Mouse (Mus musculus) induced T-regulatory cell, adult 2 months (primary cell): ENCODE data around the gene Tmem161a.

ENCODE experiments used
- DNase-seq: peaks from one replicate; pipeline ENCODE4 v3.0.0-alpha.2; 2012; ENCODE audit warnings: low read depth

The Tmem161a gene

DNA sequence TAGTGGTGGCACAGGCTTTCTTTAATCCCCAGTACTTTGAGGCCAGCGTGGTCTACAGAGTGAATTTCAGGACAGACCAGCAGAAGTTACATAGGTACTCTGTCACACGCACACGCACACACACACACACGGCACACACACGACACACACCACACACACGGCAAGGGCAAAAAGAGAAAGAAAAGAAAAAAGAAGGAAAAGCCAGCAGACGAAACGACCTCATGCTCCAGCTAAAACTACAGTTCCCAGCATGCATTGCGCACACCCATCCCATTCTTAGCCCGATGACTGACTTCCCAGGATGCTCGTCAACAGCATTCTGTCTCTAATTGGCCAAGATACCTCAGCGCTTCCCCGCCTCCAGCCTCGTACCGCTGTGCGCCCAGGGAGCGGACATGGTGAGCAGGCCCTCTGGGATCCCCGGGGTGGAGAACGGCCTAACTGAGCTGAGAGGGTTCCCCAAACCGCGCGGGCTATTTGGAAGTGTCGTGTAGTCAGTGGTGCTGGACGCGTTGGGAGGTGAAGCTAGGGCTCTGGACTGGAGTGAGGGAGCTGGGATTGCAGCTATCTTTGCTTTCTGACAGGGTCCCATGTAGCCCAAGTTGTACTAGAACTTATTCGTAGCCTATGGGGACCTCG lies at the start of gene Tmem161a:
Tmem161a (plus strand) TSS at position 314 of the 639 bp plus-strand sequence.
- peak; percentile 96 for DNase-seq

DNA sequence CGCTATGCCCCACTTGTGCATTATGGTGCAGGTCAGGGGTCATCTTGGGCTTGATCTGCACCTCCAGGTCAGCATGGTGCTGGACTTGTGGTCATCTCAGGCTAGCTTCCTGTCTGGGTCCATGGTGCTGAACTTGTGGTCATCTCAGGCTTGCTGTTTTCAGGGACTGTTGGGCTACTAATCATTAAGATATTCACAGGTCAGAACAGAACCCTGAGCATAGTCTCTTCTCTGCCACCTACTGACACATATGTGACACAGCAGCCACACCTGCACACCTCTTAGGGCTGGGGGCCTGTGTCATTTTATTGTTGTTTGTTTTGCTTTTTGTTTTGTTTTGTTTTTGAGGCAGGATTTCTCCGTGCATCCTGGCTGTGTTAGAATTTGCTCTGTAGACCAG lies 49.3 kb upstream of the Tmem161a start:
- DNase-seq, result peak; percentile 47

DNA sequence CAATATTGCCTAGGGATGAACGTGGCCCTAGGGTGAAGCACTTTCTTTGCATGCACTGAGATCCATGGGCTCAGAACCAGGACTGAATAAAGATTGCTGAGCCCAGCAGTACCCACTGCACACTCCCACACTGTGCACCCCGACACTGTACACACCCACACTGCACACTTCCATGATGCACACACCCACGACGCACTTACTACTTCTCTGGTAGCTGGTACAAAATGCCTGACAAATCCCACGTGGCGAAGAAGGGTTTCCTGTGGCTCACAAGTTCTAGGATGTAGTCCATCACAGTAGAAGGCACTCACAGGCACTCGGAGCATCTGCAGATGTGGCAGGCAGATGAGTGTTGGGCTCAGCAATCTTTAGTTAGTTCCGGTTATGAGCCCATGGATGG lies 47.2 kb upstream of the Tmem161a start:
- no peak for DNase-seq

DNA sequence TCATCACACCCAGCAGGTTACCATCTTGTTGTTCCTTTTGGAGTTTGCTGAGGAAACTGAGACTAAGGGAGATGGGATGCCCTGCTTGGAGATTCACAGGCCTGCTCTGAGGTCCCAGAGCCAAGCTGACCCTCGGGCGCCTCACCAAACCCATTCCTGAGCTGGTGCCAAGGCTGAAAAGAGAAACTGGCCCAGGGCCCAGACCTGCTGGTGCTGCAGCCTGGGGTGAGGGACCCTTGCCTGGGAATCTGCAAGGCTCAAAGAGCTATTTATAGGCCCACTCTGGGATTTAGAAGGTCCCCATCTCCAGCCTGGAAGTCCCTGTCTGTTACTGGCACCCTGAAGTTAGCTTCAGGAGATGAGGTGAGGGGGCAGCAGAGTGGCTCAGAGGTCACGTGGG lies 43.7 kb upstream of the Tmem161a start:
- DNase-seq, result no peak

DNA sequence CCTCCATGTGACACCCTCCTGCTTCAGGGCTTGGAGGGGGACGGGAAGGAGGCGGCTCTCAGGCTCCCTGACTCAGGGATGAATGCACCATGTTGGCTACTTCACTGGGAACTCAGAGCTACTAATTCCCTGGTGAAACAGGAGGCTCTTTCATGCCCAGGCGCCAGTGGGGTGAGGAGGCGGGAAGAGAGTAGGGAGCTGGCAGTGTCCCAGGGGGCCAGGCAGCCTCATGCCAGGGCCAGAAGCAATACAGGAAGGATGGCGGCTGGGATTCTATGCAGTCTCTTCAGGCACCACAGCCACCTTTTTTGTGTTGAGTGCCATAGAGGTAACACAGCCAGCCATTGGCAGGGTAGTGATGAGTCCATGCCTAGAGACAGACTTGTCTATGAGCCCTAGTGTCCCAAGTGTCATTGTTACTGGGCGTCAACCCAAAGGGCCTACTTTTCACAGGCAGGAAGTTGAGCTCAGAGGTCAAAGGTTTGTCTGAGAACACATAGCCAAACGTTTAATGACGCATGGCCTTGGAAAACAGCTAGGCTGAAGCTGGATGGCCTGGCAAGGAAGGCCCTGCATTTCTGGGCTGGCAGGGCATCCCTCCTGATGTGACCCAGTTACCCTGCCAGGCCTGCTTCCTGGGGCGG lies 42.7 kb upstream of the Tmem161a start:
- DNase-seq, result no peak

DNA sequence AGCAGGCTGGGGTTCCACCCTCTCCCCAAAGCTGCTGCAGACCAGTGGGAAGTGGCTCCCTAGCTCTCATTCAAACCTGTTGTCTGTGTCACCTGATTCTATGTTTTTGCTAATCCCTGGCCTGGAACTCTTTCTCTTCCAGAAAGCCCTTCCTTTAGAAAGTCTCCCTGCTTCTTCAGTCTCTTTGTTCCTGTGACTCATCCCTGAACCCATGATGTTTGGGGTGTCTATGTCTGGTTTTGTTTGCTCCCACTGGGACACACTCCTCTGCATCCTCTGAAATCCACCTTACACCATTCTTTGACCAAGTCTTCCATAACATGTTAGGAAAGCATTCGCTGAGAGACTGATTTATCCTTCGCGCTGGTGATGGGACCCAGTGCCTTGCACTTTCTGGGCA lies 42.1 kb upstream of the Tmem161a start:
- no peak for DNase-seq

DNA sequence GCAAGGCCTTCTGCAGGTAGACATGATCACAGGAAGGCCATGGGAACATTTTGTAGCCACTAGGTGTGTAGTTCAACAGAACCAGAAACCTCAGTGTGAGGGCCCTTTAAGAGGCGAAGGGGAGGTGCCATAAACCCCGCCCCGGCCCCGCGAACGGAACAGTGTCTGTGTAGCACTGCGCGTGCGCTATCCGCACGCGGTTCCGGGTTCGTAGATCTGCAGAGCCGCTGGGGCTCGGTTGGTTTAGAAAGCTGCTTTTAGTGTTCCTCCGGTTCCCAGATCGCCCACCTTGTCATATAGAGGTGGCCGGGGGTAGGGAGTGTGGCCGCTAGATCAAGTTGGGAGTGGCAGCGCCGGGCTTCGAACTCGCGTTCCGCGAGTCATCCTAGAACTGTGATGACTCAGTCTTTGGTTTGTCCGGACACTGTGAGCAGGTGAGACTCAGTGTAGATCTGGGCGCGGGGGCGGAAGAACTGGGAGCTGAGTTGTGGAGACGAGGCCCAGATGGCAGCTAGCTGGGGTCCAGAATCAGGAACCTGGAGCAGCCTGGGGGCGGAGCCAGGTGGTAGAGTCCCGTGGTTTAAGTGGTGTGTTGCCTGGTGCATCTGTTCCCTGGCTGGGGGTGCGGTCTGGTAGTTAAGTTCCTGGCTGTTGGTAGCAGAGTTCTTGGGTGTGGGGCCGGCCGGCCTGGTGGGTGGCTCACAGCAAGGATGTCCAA lies 40.8 kb upstream of the Tmem161a start, which contains the start of gene Nr2c2ap:
Nr2c2ap (plus strand) TSS at position 168 of the 718 bp plus-strand sequence.
- peak; percentile 96 for DNase-seq

DNA sequence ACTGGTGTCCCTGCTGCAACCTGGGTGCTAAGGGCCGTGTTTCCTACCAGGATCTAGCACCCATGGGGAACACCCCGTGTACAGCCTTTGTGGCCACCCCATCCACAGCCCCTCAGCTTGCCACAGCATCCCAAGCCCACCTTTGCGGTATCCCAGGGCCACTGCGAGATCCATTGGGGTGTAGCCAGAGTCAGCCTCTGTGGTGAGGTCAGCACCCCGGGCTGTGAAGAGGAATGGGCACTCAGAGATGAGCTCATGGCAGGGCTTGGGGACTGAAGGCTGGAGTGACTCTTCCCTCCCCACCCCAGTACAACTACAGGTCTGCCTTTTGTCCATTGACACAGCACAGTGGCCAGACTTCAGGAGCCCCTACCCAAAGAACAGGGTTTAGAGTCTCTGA lies 38.1 kb upstream of the Tmem161a start:
- no peak for DNase-seq

DNA sequence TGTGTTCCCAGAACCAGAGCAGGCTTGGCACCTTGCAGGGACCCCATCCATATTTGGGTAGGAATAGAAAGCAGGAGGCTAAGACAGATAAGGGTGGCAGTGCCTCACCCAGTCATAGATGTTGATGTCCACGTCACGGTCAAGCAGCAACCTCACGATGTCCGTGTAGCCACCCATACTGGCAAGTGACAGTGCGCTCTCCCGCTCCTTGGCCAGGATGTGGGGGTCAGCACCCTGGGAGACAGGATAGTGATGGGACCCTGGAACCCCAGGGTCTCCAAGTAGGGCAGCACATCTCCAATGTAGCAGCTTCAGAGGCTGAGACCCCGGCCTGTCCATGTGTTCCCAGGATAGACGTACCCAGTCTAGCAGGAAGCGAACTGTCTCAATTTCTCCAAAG lies 37.2 kb upstream of the Tmem161a start:
- no peak for DNase-seq

DNA sequence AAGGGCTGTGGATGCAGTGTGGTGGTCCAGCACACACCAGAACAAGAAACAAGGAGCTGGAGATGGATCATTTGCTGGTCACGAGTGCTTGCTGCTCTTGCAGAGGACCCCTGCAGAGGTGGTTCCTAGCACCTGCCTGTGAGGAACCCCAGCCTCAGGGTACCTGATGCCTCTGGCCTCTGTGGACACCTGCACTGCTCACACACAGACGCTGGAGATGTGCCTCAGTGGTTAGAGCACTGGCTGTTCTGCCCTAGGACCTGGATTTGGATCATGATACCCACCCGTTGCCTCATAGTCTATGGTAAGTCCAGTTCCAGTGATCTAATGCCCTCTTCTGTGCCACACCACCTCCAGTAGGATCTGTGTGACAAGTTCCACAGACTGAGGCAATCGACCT lies 35.6 kb upstream of the Tmem161a start:
- no peak for DNase-seq

DNA sequence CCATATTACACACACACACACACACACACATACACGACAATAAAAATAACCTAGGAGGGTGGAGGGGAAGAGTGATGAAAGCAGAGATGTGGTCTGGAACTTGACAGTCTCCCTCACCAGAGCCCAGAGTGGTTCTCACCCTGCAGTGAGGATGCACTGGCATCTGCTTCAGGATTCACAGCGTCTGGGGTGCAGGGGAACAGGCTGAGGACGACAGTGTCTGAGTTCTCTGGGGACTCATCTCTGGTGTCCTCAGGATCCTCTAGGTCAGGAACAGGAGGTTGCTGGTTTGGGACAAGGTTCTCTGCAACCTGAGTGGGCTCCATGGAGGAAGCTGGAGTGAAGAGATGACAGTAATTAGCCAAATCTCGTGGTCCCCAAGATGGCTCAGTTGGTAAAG lies 34.3 kb upstream of the Tmem161a start:
- DNase-seq, result no peak

DNA sequence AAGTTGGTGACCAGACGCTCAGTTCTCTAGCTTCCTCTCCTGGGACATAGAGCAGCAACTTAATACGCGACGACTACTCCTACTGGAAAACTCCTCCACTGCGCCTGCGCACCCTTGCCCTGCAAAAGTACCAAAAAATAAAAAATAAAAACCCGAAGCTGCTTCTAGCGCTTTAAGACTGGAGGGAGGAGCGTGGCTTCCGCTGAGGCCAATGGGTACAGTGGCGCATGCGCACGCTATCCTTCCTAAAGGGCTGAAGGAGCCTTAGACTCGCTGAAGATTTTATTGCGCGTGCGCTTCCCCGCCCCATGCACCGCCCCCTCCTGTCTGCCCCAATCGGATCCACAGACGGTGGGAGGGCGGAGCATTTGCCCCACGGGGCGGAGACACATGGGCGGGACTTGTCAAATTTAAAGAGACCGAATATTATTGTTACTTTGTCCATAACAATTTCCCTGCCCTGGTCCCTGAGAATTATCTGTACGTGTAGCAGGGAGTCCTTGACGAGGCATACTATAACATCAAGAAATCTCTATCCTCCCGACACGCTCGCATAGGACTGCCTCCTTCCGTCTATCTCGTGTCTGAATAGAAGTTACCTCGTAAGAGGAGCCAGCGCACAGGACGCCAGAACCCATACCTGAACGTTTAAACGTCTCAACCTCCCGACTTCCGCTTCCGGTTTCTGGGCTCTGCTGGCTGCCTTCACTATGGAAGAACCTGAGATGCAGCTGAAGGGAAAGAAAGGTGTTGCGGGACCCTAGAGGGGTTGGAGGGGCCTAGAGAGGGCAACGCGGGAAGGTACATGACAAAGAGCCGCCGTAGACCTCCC lies 32.9 kb upstream of the Tmem161a start, which contains the start of the genes Rfxank, Borcs8 and Mef2b:
Rfxank (minus strand) TSS at position 129 of the 832 bp plus-strand sequence.
Borcs8 (plus strand) TSS at position 474 of the 832 bp plus-strand sequence.
Mef2b (plus strand) TSS at position 686 of the 832 bp plus-strand sequence.
- DNase-seq, result peak; percentile 100

DNA sequence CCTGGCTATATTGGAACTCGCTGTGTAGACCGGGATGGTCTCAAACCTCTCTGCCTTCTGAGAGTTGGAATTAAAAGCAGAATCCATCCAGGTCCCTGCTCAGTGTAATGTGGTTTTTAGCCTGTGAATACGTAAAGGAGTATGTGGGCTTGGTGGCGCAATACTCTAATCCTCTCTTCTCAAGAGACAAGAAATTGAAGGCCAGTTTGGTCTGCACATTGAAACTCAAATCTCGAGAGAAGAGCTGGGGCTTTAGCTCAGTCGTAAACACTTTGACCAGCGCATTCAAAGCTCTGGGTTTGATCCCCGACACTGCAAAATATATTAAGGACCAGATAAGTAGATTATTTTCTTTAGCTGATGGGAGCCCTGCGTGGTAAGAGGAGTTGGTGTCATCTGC lies 32.2 kb upstream of the Tmem161a start:
- no peak for DNase-seq

DNA sequence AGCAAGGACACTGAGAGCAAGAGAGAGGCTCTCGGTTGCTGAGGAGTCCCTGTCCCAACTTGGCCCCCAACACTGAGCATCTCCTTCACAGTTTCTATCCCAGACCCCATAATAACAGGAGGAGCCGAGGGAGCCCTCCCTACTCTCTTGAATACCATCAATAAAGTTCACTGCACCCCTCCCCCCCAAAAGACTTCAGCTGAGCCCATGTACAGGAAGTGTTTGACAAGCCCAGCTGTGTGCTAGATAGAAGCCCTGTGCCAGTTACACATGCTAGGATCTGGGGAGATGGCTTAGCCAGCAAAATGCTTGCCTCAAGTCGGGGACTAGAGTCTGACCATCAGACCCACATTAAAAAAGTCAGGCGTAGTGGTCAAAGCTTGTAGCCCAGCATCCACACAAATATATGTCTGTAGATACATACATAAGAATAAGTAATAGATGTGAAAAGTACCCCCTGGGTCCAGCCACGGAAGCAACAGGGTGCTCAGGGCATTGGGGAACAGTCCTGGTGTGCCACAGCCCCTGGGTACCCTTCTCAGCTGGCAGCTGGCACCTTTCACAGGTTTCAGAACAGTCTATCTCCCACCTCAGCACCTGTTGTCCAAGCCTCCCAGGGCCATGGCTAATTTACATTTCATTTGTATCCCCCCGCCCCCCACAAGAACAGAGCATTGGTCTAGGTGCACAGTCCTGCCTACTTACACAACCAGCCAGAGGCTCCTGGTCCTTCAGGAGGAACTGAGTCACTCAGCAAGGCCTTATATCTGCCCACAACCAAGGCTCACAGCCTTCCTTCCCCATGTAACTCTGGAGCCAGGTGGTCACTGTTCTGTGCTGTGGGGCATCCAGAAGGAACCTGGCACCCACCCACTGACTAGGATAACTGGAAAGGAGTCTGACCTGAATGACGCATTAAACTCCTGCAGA lies 24.2 kb upstream of the Tmem161a start:
- DNase-seq, result no peak

DNA sequence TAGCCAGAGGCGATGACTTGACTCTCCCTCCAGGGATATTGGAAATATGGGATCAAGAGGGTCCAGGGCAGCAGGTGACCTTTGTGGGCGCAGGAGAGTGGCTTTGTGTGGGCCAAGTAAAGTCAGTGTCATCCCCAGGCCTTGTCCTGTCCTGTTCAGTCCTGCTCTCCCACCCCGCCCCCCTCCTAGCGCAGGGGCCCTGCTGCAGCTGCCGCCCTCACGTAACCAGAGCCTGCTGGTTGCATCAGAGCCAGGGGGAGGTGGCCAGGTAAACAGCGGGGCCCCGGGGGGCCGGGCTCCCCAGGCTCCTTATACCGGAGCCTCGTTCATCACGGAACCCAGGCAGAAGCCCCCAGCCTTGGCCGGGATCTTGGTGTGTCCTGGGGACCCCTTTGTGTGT lies 22.0 kb upstream of the Tmem161a start:
- no peak for DNase-seq

DNA sequence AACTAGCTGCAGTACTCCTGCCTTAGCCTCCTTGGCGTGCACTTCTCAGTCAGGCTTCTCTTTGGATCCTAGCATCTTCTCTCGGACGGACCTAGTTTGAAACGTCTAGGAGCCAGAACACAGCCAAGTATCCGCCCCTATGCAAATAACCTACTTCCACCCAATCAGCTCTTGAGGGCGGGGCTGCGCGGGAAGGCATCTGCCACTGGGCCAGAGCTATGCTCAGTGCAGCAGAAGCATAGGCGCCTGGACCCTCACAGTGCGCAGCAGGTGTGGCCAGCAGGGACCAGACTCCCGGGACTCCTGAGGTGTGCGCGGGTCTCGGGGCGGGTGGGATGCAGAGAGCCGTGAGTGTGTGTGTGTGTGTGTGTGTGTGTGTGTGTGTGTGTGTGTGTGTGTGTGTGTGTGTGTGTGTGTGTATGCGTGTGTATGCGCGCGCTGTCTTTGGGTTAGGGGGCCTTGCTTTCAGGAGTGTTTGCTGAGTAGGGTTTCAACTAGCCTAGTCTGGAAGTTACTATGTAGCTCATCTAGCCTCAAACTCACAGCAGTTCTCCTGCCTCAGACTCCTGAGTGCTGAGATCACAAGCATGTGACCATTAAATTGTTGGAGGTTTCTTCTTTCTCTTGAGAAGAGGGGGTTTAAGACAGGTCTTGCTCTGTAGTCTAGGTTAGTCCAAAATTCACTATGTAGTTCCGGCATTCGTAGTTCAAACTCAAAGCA lies 19.5 kb upstream of the Tmem161a start:
- DNase-seq, result peak; percentile 87

DNA sequence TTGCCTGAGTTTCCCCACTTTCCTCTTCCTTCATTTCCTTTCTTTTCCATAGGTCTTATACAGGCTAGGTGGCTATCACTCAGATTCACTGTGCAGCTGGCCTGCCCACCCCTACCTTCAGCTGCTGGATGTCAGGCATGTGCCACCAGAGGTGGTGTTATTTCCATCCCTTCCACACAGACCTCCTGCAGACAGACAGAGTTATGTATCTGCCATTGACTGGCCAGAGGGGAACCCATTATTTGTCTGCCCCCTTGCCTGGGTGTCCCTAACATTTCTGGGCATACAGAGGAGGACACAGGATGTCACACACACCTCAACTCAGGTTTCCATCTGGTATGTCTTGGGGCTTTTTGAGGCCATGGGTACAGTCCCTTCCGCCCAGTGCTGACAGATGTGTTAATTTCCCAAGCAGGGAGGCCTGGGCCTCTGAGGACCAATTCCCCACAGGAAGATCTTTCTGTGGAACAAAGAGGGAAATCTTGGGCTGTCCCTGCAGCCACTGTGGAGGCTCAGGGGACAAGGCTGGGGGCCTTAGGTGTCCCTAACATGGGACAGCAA lies 14.8 kb upstream of the Tmem161a start:
- no peak for DNase-seq

DNA sequence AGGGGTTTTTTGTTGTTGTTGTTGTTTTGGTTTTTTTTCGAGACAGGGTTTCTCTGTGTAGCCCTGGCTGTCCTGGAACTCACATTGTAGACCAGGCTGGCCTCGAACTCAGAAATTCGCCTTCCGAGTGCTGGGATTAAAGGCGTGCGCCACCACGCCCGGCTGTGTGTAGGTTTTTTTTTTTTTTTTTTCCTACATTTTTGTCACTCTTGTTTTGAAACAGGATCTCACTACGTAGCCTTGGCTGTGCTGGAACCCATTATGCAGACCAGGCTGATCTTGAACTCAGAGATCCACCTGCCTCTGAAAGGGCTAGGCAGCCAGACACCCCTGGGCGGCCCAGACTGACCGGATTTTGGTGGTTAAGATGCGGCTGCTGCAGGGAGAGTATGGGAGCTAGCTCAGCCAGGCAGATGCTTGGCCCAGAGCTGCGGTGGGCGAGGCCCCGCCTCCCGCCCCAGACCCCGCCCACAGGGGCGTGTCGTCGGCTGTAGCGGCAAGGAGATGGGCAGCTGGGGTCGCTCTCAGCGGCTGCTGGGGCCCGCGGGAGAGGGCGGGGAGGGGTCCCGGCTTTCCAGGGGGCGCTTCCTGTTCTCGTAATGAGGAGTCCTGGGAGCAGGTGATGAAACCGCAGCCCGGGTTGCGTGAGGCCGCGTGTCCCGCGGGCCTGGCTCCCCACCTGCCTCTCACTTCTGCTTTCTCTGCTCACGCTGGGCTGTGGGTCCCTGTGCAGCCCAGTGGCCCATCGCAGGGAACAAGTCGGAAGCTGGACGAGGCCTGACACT lies 13.9 kb upstream of the Tmem161a start:
- peak; percentile 88 for DNase-seq

DNA sequence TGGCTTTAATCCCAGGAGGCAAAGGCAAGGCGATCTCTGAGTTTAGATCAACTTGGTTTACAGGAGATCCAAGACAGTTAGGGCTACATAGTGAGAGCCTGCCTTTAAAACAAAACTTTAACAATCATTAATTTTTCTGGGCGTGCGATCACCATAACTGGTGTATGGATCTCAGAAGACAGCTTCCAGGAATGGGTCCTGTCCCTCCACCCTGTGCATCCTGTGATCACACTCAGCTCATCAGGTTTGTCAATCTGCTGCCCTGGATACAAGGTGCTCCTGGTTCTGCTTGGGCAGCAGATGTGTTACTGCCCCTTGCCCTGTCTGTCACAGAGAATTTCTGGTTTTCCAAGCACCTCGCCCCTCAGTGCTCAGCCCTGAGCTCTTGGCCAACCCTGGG lies 12.9 kb upstream of the Tmem161a start:
- no peak for DNase-seq
